ENCODE assay signal across 9 mouse cellular contexts in the genomic region with DNA sequence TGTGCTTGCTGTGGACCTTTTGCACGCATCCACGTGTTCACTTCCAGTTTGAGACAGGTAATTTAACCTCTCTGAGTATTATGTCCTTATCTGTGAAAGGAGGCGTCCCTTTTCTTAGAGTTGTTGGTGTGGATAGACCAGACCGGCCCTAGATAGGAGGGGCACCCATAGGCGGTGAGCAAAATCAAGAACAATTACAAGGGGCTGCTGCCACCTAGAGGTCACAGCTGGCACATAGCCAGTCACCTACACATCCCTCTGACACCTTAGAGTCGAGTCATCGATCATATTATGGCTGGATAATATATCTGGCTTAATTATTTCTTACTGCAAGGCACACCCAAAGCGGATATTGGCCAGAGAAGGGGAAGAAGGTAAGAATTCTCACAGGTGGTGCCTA. TPM values are rescaled to one million over a fixed set of nuclear protein-coding genes. Genes with fewer than 3 reads are reported as not detected.
A peak's percentile ranks its signal among the peaks of the same experiment; 100 is the strongest.
DNase-seq lines count a peak whose midpoint lies in the region; ATAC-seq and TF ChIP-seq lines count a peak whose summit lies in the region.
"Had no signal": no experiment of that assay in that cellular context is flagged by ENCODE, and none has a peak within 500 bp of the region (broad histone marks: within the 10 kb centered on the region; RNA-seq: fewer than 3 reads in every experiment).

No protein-coding gene starts in this region.

- peak; percentile 50 for ATAC-seq in hindbrain, embryonic 15.5 days (ENCODE audit: low FRiP score, low read depth)
- ATAC-seq in liver, embryonic 16.5 days (ENCODE audit: low read depth) = peak; percentile 56
- ATAC-seq in neural tube, embryonic 11.5 days (ENCODE audit: insufficient read depth, low FRiP score, low TSS enrichment) = peak; percentile 45; the same call in 1 of the 2 replicates

- H3K36me3 ChIP-seq in CH12.LX (replicated peaks in 1 of 2; ENCODE audit: control insufficient read depth in 1 of 2, insufficient read depth in 1 of 2, low read length in 1 of 2) = no peaks in the 10 kb centered on the region
- H3K36me3 ChIP-seq in hindbrain, embryonic 15.5 days = no peaks in the 10 kb centered on the region
- no peaks in the 10 kb centered on the region for H3K36me3 ChIP-seq in liver, embryonic 16.5 days (ENCODE audit: control insufficient read depth, insufficient read depth)
- no peaks in the 10 kb centered on the region for H3K36me3 ChIP-seq in neural tube, embryonic 11.5 days (ENCODE audit: control insufficient read depth, insufficient read depth, low read length)

- WGBS in hindbrain, embryonic 15.5 days = 12% methylated on average over 8 of the region's 8 CpGs
- WGBS in liver, embryonic 16.5 days (ENCODE audit: insufficient replicate concordance) = 5% methylated on average over 8 of the region's 8 CpGs
- 11% methylated on average over 8 of the region's 8 CpGs for WGBS in neural tube, embryonic 11.5 days

- H3K79me2 ChIP-seq in CH12.LX (replicated peaks; ENCODE audit: control insufficient read depth, extremely low read depth, insufficient read depth, poor library complexity, severe bottlenecking) = no peaks in the 10 kb centered on the region

- peak overlapping the region; percentile 90 for H3K4me2 ChIP-seq in CH12.LX (ENCODE audit: insufficient read depth, low read depth, poor library complexity, severe bottlenecking)
- H3K4me2 ChIP-seq in hindbrain, embryonic 15.5 days = 0 out of 2 replicates have a peak overlapping the region, but pooled peaks have one; percentile 10
- H3K4me2 ChIP-seq in liver, embryonic 16.5 days (ENCODE audit: low read depth, low read length) = no peak overlapping the region
- H3K4me2 ChIP-seq in neural tube, embryonic 11.5 days (ENCODE audit: low read depth) = no peak overlapping the region
- H3K4me2 ChIP-seq: heart, embryonic 15.5 days had no signal

- peaks cover 9 to 26% of the 10 kb centered on the region in 2 experiments for H3K4me1 ChIP-seq in CH12.LX (ENCODE audit: control insufficient read depth in 1 of 2, insufficient read depth in 2 of 2)
- peaks cover 35% of the 10 kb centered on the region for H3K4me1 ChIP-seq in hindbrain, embryonic 15.5 days (replicated peaks)
- peaks cover 25% of the 10 kb centered on the region for H3K4me1 ChIP-seq in liver, embryonic 16.5 days (ENCODE audit: control insufficient read depth, low read depth, low read length)
- peaks cover 19% of the 10 kb centered on the region for H3K4me1 ChIP-seq in neural tube, embryonic 11.5 days (ENCODE audit: control insufficient read depth, insufficient read depth, low read length)

- H3K27ac ChIP-seq in CH12.LX (ENCODE audit: insufficient read depth, low read depth) = no peak overlapping the region
- H3K27ac ChIP-seq in hindbrain, embryonic 15.5 days (replicated peaks) = no peak overlapping the region
- no peak overlapping the region for H3K27ac ChIP-seq in liver, embryonic 16.5 days (ENCODE audit: low read length)
- H3K27ac ChIP-seq in neural tube, embryonic 11.5 days (ENCODE audit: low read depth, low read length) = no peak overlapping the region
- H3K27ac ChIP-seq: heart, embryonic 15.5 days had no signal

- TF ChIP-seq POLR2A in CH12.LX (IDR thresholded peaks at IDR 0.05; ENCODE audit: low read depth, low read length) = no peak

- DNase-seq in B cell, adult 2 months = peak; percentile 87 to 89
- peak; percentile 83 for DNase-seq in CH12.LX (ENCODE audit: extremely low read depth)
- DNase-seq in embryo, embryonic 11 days = peak; percentile 77
- DNase-seq in neural tube, embryonic 11.5 days (ENCODE audit: low spot score) = peak; percentile 76
- peak; percentile 70 for DNase-seq in yolk sac, embryonic 10.5 days (ENCODE audit: low spot score)
- no peak for DNase-seq in urinary bladder, postnatal 10 days (ENCODE audit: low spot score)

- no peaks in the 10 kb centered on the region for H3K9me3 ChIP-seq in CH12.LX (replicated peaks; ENCODE audit: low read length)
- no peaks in the 10 kb centered on the region for H3K9me3 ChIP-seq in hindbrain, embryonic 15.5 days
- no peaks in the 10 kb centered on the region for H3K9me3 ChIP-seq in liver, embryonic 16.5 days (replicated peaks; ENCODE audit: control insufficient read depth, low read length)
- no peaks in the 10 kb centered on the region for H3K9me3 ChIP-seq in neural tube, embryonic 11.5 days (ENCODE audit: control insufficient read depth, low read length)
- H3K9me3 ChIP-seq: heart, embryonic 15.5 days had no signal

- dilution Hi-C loops in CH12.LX (cut with MboI; ENCODE audit: extremely low pct_ligation_motif_present, extremely low pct_unique_long_range_greater_than_20kb, low sequenced_read_pairs) = no loop called here

- in situ Hi-C loops in CH12.LX (cut with MboI; ENCODE audit: low pct_ligation_motif_present, low pct_unique_long_range_greater_than_20kb, low sequenced_read_pairs) = loop anchor here (10.0 to 25.0 kb wide), 2 partner anchors 215 to 427 kb away; no protein-coding TSS in a partner anchor

- TF ChIP-seq CTCF in CH12.LX (conservative IDR thresholded peaks at IDR 0.05 in 1 of 2, IDR thresholded peaks at IDR 0.05 in 1 of 2; ENCODE audit: low read depth in 2 of 2, low read length in 2 of 2) = peak; percentile 82 to 97

- H3K27me3 ChIP-seq in CH12.LX (replicated peaks) = peaks cover 15% of the 10 kb centered on the region
- 0 out of 2 replicates have a peak, but pooled peaks cover 4% of the 10 kb centered on the region for H3K27me3 ChIP-seq in hindbrain, embryonic 15.5 days
- H3K27me3 ChIP-seq in liver, embryonic 16.5 days (ENCODE audit: control insufficient read depth, insufficient read depth, low read depth, low read length) = no peaks in the 10 kb centered on the region; the same call in 1 of the 2 replicates
- H3K27me3 ChIP-seq in neural tube, embryonic 11.5 days (ENCODE audit: control insufficient read depth, insufficient read depth, low read length) = 0 out of 2 replicates have a peak, but pooled peaks cover 3% of the 10 kb centered on the region

- TF ChIP-seq EP300 in CH12.LX (IDR thresholded peaks at IDR 0.05; ENCODE audit: low read length) = no peak

- peak overlapping the region in 1 of 3 experiments; percentile 9 for H3K4me3 ChIP-seq in CH12.LX (replicated peaks in 1 of 3; ENCODE audit: low read depth in 2 of 3, low read length in 2 of 3, poor library complexity in 1 of 3)
- no peak overlapping the region for H3K4me3 ChIP-seq in hindbrain, embryonic 15.5 days
- H3K4me3 ChIP-seq in liver, embryonic 16.5 days (ENCODE audit: low read depth, low read length) = no peak overlapping the region
- no peak overlapping the region for H3K4me3 ChIP-seq in neural tube, embryonic 11.5 days (ENCODE audit: low read depth, low read length)
- H3K4me3 ChIP-seq: heart, embryonic 15.5 days had no signal

- TF ChIP-seq RAD21 in CH12.LX (IDR thresholded peaks at IDR 0.05; ENCODE audit: low read depth, low read length) = peak; percentile 97

- H3K9ac ChIP-seq in CH12.LX (ENCODE audit: insufficient read depth, low read depth) = no peak overlapping the region; the same call in 1 of the 2 replicates
- no peak overlapping the region for H3K9ac ChIP-seq in hindbrain, embryonic 15.5 days
- no peak overlapping the region for H3K9ac ChIP-seq in liver, embryonic 16.5 days (ENCODE audit: low read depth, low read length)
- H3K9ac ChIP-seq in neural tube, embryonic 11.5 days (ENCODE audit: low read length) = no peak overlapping the region
- H3K9ac ChIP-seq: heart, embryonic 15.5 days had no signal

TF ChIP-seq in CH12.LX, 34 proteins besides CTCF, POLR2A, EP300 and RAD21 (continues in another document):
- TF ChIP-seq UBTF (IDR thresholded peaks at IDR 0.05; ENCODE audit: low read depth, low read length) (0 out of 2 replicates have a peak, but pooled peaks have one; percentile 23), SMC3 (IDR thresholded peaks at IDR 0.05; ENCODE audit: low read depth, low read length) (peak; percentile 82), MAZ (IDR thresholded peaks at IDR 0.05; ENCODE audit: low read depth, low read length) (peak; percentile 58; the same call in 1 of the 2 replicates)

RNA-seq across cellular contexts. Expression of a gene that starts 2.6 kb away (rescaled TPM):
- not detected in 2 replicates for total RNA-seq in CH12.LX (2012; rRNA removed)
- not detected in 2 replicates for total RNA-seq in CH12.LX (2014; rRNA removed)
- not detected in 2 replicates for polyA plus RNA-seq in CH12.LX (2012; ENCODE audit: insufficient read length, low read depth)
- polyA plus RNA-seq in hindbrain, embryonic 15.5 days (2015; fragmentation: Nextera tagmentation; extraction: Ambion mirVana) = 1.0 and 1.5 TPM in 2 replicates
- 0.26 and 0.37 TPM in 2 replicates for polyA plus RNA-seq in liver, embryonic 16.5 days (2015; fragmentation: Nextera tagmentation; extraction: Ambion mirVana)
- 0.90 and 0.96 TPM in 2 replicates for polyA plus RNA-seq in neural tube, embryonic 11.5 days (2014; fragmentation: Nextera tagmentation; extraction: Ambion mirVana)

RNA-seq across cellular contexts. Expression of a gene that starts 12.7 kb away (rescaled TPM):
- total RNA-seq in CH12.LX (2012; rRNA removed) (not detected in 2 replicates), CH12.LX (2014; rRNA removed) (not detected in 2 replicates)
- polyA plus RNA-seq in CH12.LX (2012; ENCODE audit: insufficient read length, low read depth) = not detected in 2 replicates
- polyA plus RNA-seq in hindbrain, embryonic 15.5 days (2015; fragmentation: Nextera tagmentation; extraction: Ambion mirVana) = not detected in 2 replicates
- polyA plus RNA-seq in liver, embryonic 16.5 days (2015; fragmentation: Nextera tagmentation; extraction: Ambion mirVana) = 0.85 TPM in 1 of 2 replicates, not detected in the other
- polyA plus RNA-seq in neural tube, embryonic 11.5 days (2014; fragmentation: Nextera tagmentation; extraction: Ambion mirVana) = not detected in 2 replicates
- polyA plus RNA-seq: heart, embryonic 15.5 days had no signal

RNA-seq across cellular contexts. Expression of a gene that starts 14.3 kb away (rescaled TPM):
- total RNA-seq in CH12.LX (2012; rRNA removed) = 4.2 and 4.3 TPM in 2 replicates
- 3.6 TPM in 2 replicates for total RNA-seq in CH12.LX (2014; rRNA removed)
- polyA plus RNA-seq in CH12.LX (2012; ENCODE audit: insufficient read length, low read depth) = 2.6 and 2.7 TPM in 2 replicates
- 18.9 and 20.6 TPM in 2 replicates for polyA plus RNA-seq in hindbrain, embryonic 15.5 days (2015; fragmentation: Nextera tagmentation; extraction: Ambion mirVana)
- 12.0 and 12.1 TPM in 2 replicates for polyA plus RNA-seq in liver, embryonic 16.5 days (2015; fragmentation: Nextera tagmentation; extraction: Ambion mirVana)
- polyA plus RNA-seq in neural tube, embryonic 11.5 days (2014; fragmentation: Nextera tagmentation; extraction: Ambion mirVana) = 28.5 and 29.2 TPM in 2 replicates

RNA-seq across cellular contexts. Expression of a gene that starts 19.7 kb away (rescaled TPM):
- total RNA-seq in CH12.LX (2012; rRNA removed) = not detected in 2 replicates
- not detected in 2 replicates for total RNA-seq in CH12.LX (2014; rRNA removed)
- not detected in 2 replicates for polyA plus RNA-seq in CH12.LX (2012; ENCODE audit: insufficient read length, low read depth)
- polyA plus RNA-seq in hindbrain, embryonic 15.5 days (2015; fragmentation: Nextera tagmentation; extraction: Ambion mirVana) = 71.6 and 73.5 TPM in 2 replicates
- polyA plus RNA-seq in liver, embryonic 16.5 days (2015; fragmentation: Nextera tagmentation; extraction: Ambion mirVana) = 0.19 TPM in 2 replicates
- 10.9 and 12.6 TPM in 2 replicates for polyA plus RNA-seq in neural tube, embryonic 11.5 days (2014; fragmentation: Nextera tagmentation; extraction: Ambion mirVana)

RNA-seq across cellular contexts. Expression of a gene that starts 31.6 kb away (rescaled TPM):
- total RNA-seq in CH12.LX (2012; rRNA removed) = 6.9 and 7.8 TPM in 2 replicates
- 5.7 and 6.4 TPM in 2 replicates for total RNA-seq in CH12.LX (2014; rRNA removed)
- 18.9 and 22.3 TPM in 2 replicates for polyA plus RNA-seq in CH12.LX (2012; ENCODE audit: insufficient read length, low read depth)
- polyA plus RNA-seq in hindbrain, embryonic 15.5 days (2015; fragmentation: Nextera tagmentation; extraction: Ambion mirVana) = 0.80 and 0.96 TPM in 2 replicates
- 2.3 and 3.0 TPM in 2 replicates for polyA plus RNA-seq in liver, embryonic 16.5 days (2015; fragmentation: Nextera tagmentation; extraction: Ambion mirVana)
- polyA plus RNA-seq in neural tube, embryonic 11.5 days (2014; fragmentation: Nextera tagmentation; extraction: Ambion mirVana) = 0.24 and 0.39 TPM in 2 replicates

Comparison
In these comparisons a context has a peak if more than half of its experiments do, and no peak if none do; other contexts are left out.
1. H3K4me2 ChIP-seq: peak in CH12.LX (single experiment) and hindbrain, embryonic 15.5 days (single experiment); none in liver, embryonic 16.5 days (single experiment) and neural tube, embryonic 11.5 days (single experiment).
2. Peak in every context shown above with its lines, with median percentiles within 50 percentile points of each other: ATAC-seq.